Mouse (Mus musculus) B cell, adult 62 days (primary cell): ENCODE data around the gene Ola1. TPM values are rescaled to one million over a fixed set of nuclear protein-coding genes. Genes with fewer than 3 reads are reported as not detected.

Experiments
- total RNA-seq: library from RNA; stranded (reverse); gene quantifications from 4 replicates; pipeline ENCODE4 v1.2.4, GENCODE M21; 2023

Ola1 gene
- 32.2 to 42.2 TPM (median 37.5 TPM) in 4 replicates for total RNA-seq

DNA sequence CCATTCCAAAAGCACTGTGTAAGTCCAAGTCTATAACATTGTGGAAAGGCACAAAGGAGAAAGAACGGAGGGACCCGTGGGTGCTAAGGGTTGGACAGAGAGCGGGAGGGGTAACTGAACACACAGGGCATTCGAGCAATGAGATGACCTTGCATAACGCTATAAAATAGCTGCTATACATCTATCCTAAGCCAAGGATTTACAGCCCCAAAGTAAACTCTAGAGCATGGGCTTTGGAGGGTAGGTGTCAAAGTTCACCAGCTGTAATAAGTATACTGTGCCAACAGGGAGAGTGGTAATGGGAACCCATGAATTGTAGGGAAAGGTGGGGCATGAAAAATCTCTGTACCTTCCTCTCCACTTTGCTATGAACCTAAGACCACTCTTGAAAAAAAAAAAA is at the start of gene Ola1:
Ola1 (minus strand) TSS at position 12 of the 400 bp plus-strand sequence.

Other genes with a start within 250 kb of the Ola1 start
- gene Sp3, start 238.5 kb downstream of the Ola1 start, total RNA-seq: 137 to 178 TPM (median 147 TPM) in 4 replicates
- gene Gm11084, start 232.2 kb downstream of the Ola1 start, total RNA-seq: not detected in 4 replicates
- not detected in 4 replicates for gene Sp9, start 53.0 kb upstream of the Ola1 start, total RNA-seq
- 3.9 to 6.2 TPM (median 4.6 TPM) in 4 replicates for gene Scrn3, start 93.7 kb upstream of the Ola1 start, total RNA-seq
- 22.7 to 27.4 TPM (median 25.5 TPM) in 4 replicates for gene Cir1, start 93.8 kb upstream of the Ola1 start, total RNA-seq
- 14.2 to 20.2 TPM (median 17.9 TPM) in 4 replicates for gene Gpr155, start 167.6 kb upstream of the Ola1 start, total RNA-seq